Mouse (Mus musculus) bone marrow macrophage, adult 2 months (primary cell): Measurements from ENCODE around the gene Prss32.

Experiments
- CTCF ChIP-seq: IDR thresholded peaks from 2 replicates; pipeline ENCODE4 v1.5.1; 2012; ENCODE audit warnings: low read depth, mild to moderate bottlenecking, low read length, moderate library complexity
- POLR2A ChIP-seq: IDR thresholded peaks from 2 replicates; pipeline ENCODE4 v1.6.1; 2012; ENCODE audit warnings: mild to moderate bottlenecking, low read depth, low read length, borderline replicate concordance

- TF ChIP-seq POLR2A (no peak), CTCF (no peak)
Observed at GRCm38 (mm10) chr17:23807918-23808317, 35.7 kb upstream of the Prss32 start.
